Mouse (Mus musculus): ENCODE measurements at regions not wholly inside any gene's neighbourhood (a gene's known extent, or its start where the extent isn't known, plus 50 kb on each side); places are given as distances from the start of the nearest gene placed in this dataset.

DNA sequence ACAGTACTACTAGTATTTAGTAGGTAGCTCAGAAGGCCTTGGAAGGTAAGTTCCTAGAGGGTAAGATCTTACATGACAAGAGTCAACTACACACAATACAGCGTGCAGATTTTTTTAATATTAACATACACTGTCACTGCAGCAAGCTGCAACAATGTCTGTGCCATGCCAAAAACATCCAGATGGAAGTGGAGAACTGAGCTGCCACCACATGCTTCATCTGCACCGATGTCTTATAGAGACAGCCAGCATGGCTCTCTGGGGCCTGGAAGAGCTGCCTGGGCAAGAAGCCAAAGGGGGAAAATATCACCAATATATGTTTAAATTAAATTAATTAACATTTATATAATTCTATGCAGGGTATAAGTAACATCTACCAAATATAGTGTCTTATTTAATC lies 795.3 kb downstream of the Cypt12 start:
- H3K36me3 ChIP-seq (ENCODE audit: control insufficient read depth, insufficient read depth, low read length) = no peaks in the 10 kb centered on the region
- H3K27me3 ChIP-seq (ENCODE audit: control insufficient read depth, insufficient read depth, low read length) = no peaks in the 10 kb centered on the region
- no peaks in the 10 kb centered on the region for H3K4me1 ChIP-seq (ENCODE audit: control insufficient read depth, insufficient read depth, low read length)
- TF ChIP-seq CTCF (IDR thresholded peaks at IDR 0.05; ENCODE audit: control insufficient read depth, insufficient read depth, insufficient replicate concordance, low read depth, low read length) (no peak), POLR2A (IDR thresholded peaks at IDR 0.05; ENCODE audit: control insufficient read depth, low read depth, low read length) (no peak)
- no peak overlapping the region for H3K4me3 ChIP-seq (ENCODE audit: control insufficient read depth, low read depth, low read length)
- no peak overlapping the region for H3K27ac ChIP-seq (ENCODE audit: control insufficient read depth, insufficient read depth, low read depth, low read length)

DNA sequence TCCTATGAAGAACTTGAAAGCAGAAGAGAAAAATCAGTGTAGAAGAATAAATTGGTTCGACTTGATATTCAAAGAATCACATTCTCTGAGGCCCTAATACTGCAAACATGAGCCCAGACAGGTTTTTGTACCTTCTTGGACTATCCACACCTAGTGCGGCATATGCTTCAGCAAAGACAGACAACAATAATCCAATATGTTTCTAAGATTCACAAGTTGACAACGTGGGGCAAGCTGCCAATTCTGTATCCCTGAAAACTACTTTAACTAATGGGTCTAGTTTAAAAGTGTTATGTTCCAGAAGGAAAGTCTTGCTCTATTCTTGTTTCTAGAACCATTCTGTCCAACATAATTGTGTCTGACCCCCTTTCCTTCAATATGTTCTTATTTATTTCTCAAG lies 796.0 kb downstream of the Cypt12 start:
- no peak overlapping the region for H3K27ac ChIP-seq (ENCODE audit: control insufficient read depth, insufficient read depth, low read depth, low read length)
- no peaks in the 10 kb centered on the region for H3K36me3 ChIP-seq (ENCODE audit: control insufficient read depth, insufficient read depth, low read length)
- no peaks in the 10 kb centered on the region for H3K4me1 ChIP-seq (ENCODE audit: control insufficient read depth, insufficient read depth, low read length)
- H3K27me3 ChIP-seq (ENCODE audit: control insufficient read depth, insufficient read depth, low read length) = no peaks in the 10 kb centered on the region
- TF ChIP-seq CTCF (IDR thresholded peaks at IDR 0.05; ENCODE audit: control insufficient read depth, insufficient read depth, insufficient replicate concordance, low read depth, low read length) (no peak), POLR2A (IDR thresholded peaks at IDR 0.05; ENCODE audit: control insufficient read depth, low read depth, low read length) (no peak)
- H3K4me3 ChIP-seq (ENCODE audit: control insufficient read depth, low read depth, low read length) = no peak overlapping the region

DNA sequence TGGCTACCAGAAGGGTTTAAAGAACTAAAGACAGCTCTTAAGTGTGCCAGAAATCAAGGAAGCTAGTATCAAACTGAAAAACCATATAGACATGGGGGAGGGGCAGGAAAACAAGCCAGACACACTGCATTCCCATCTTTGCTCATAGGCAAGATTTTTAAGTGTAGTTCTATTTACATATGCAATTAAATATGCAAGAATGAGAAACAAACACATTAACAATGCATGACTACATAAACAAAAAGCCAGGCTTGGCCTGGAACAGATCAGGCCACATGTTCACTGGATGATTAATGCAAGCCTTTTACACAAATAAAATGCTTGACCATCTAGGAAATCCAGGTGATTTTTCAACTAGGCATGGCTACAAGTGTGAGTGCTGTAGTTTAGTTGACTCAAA lies 798.0 kb downstream of the Cypt12 start:
- Histone ChIP-seq H3K27ac (ENCODE audit: control insufficient read depth, insufficient read depth, low read depth, low read length) (no peak overlapping the region), H3K4me1 (ENCODE audit: control insufficient read depth, insufficient read depth, low read length) (no peaks in the 10 kb centered on the region), H3K36me3 (ENCODE audit: control insufficient read depth, insufficient read depth, low read length) (no peaks in the 10 kb centered on the region), H3K4me3 (ENCODE audit: control insufficient read depth, low read depth, low read length) (no peak overlapping the region), H3K27me3 (ENCODE audit: control insufficient read depth, insufficient read depth, low read length) (no peaks in the 10 kb centered on the region)
- no peak for TF ChIP-seq POLR2A (IDR thresholded peaks at IDR 0.05; ENCODE audit: control insufficient read depth, low read depth, low read length)
- TF ChIP-seq CTCF (IDR thresholded peaks at IDR 0.05; ENCODE audit: control insufficient read depth, insufficient read depth, insufficient replicate concordance, low read depth, low read length) = no peak

DNA sequence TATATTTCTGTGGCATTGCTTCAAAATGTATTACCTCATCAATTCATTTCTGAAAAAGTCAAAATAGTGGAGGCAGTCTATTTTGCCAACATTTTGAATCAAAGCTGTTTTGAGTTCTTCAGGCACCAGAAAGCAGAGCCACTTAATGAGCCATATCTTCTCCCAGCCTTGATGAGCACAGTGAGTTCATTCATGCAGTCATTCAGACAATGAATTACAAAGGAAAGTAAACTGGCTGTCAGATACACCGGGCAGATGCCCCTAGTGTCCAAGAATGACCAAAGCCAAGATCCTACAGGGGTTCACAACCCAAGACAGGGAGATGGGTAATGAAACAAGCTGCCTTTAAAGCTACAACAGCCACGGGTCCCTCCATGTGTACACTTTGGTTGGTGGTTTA lies 798.7 kb downstream of the Cypt12 start:
- Histone ChIP-seq H3K27me3 (ENCODE audit: control insufficient read depth, insufficient read depth, low read length) (no peaks in the 10 kb centered on the region), H3K4me3 (ENCODE audit: control insufficient read depth, low read depth, low read length) (no peak overlapping the region)

DNA sequence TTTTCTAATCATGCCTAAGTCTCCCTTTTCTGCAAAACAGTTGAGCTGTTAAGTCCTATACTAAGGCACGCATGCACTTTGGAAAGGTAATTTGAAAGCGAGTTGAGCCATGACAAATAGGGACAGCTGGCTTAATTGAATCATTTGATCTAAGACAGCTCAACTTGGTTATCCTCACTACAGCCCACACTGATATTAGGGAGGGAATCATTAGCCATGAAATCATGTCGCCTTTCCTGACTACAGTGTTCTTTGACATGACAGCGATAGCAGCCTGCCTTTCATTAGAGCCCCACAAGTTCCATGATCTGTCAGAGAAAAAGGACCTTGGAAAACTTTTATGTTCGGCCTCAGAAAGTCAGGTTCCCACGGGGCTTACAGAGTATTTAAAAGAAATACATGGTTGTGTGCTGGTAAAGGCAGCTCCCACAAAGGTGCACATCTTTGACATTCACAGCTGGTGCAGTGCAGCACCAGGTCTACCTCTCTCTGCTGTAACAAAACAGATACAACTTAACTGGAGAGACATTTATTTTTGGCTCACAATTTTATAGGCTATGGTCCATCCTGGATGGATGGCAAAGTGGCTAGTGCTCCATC lies 803.5 kb downstream of the Cypt12 start:
- no peak for TF ChIP-seq CTCF (IDR thresholded peaks at IDR 0.05; ENCODE audit: control insufficient read depth, insufficient read depth, insufficient replicate concordance, low read depth, low read length)
- Histone ChIP-seq H3K4me1 (ENCODE audit: control insufficient read depth, insufficient read depth, low read length) (no peaks in the 10 kb centered on the region), H3K27me3 (ENCODE audit: control insufficient read depth, insufficient read depth, low read length) (no peaks in the 10 kb centered on the region), H3K27ac (ENCODE audit: control insufficient read depth, insufficient read depth, low read depth, low read length) (no peak overlapping the region), H3K4me3 (ENCODE audit: control insufficient read depth, low read depth, low read length) (no peak overlapping the region), H3K36me3 (ENCODE audit: control insufficient read depth, insufficient read depth, low read length) (no peaks in the 10 kb centered on the region)

More for the DNA sequence above, 798.7 kb downstream of the Cypt12 start:
- Histone ChIP-seq H3K36me3 (ENCODE audit: control insufficient read depth, insufficient read depth, low read length) (no peaks in the 10 kb centered on the region), H3K4me1 (ENCODE audit: control insufficient read depth, insufficient read depth, low read length) (no peaks in the 10 kb centered on the region), H3K27ac (ENCODE audit: control insufficient read depth, insufficient read depth, low read depth, low read length) (no peak overlapping the region)
- TF ChIP-seq CTCF (IDR thresholded peaks at IDR 0.05; ENCODE audit: control insufficient read depth, insufficient read depth, insufficient replicate concordance, low read depth, low read length) = no peak

DNA sequence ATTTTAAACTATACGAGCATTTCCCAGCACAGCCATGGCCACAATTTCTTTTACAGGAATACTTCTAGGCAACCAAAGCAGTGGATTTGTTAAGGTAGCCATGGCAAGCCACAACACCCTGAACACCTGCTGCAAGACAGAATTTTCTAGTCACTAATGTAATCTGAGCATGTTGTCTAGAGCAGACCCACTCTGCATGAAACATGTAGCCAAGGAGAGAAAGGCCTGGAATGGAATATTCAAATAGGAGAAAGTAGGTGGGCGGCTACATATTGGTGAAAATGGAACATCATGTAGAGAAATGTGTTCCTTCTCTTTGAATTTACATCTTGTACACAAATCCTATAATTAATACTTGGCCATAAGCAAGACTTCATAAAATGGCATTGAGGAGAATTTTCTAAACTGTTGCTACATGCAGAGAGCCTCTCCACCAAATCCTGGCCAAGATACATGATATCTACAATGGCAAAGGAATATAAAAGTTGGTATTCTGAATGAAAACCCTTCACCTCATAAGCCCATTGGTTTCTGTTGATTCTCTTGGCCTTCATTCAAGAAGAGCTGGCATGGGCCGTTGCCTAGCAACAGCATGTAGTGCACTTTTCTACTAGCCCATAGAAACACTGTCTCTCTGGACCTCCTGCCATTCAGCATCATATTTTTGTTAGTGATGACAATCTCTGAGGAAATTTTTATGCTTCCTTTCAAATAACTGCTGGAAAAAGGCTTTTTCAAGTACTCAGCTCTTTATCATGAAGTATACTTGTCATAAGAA lies 816.3 kb downstream of the Cypt12 start:
- Histone ChIP-seq H3K36me3 (ENCODE audit: control insufficient read depth, insufficient read depth, low read length) (no peaks in the 10 kb centered on the region), H3K27ac (ENCODE audit: control insufficient read depth, insufficient read depth, low read depth, low read length) (no peak overlapping the region), H3K4me3 (ENCODE audit: control insufficient read depth, low read depth, low read length) (no peak overlapping the region), H3K27me3 (ENCODE audit: control insufficient read depth, insufficient read depth, low read length) (no peaks in the 10 kb centered on the region), H3K4me1 (ENCODE audit: control insufficient read depth, insufficient read depth, low read length) (no peaks in the 10 kb centered on the region)
- TF ChIP-seq CTCF (IDR thresholded peaks at IDR 0.05; ENCODE audit: control insufficient read depth, insufficient read depth, insufficient replicate concordance, low read depth, low read length) = no peak
- TF ChIP-seq POLR2A (IDR thresholded peaks at IDR 0.05; ENCODE audit: control insufficient read depth, low read depth, low read length) = no peak

DNA sequence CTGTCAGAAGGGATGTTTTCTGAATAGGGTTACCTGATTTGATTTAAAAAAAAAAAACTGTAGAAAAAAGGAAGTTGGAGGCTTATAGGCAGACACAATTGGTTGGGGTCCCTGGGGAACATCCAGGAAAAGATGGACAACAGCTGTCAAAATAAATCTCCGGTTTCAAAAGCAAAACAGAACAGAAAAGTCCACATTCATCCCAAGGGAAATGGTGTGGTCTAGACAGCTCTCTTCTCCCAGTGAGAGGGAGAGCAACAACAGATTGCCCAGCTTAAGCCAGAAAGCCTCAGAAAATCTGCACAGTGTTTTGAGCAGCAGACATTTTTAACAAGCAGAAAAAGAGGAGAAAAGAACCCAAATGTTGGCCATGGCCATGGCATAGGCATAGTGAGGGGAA lies 830.3 kb downstream of the Cypt12 start:
- Histone ChIP-seq H3K4me3 (ENCODE audit: control insufficient read depth, low read depth, low read length) (no peak overlapping the region), H3K27me3 (ENCODE audit: control insufficient read depth, insufficient read depth, low read length) (no peaks in the 10 kb centered on the region), H3K27ac (ENCODE audit: control insufficient read depth, insufficient read depth, low read depth, low read length) (no peak overlapping the region), H3K4me1 (ENCODE audit: control insufficient read depth, insufficient read depth, low read length) (no peaks in the 10 kb centered on the region), H3K36me3 (ENCODE audit: control insufficient read depth, insufficient read depth, low read length) (no peaks in the 10 kb centered on the region)
- TF ChIP-seq POLR2A (IDR thresholded peaks at IDR 0.05; ENCODE audit: control insufficient read depth, low read depth, low read length) (no peak), CTCF (IDR thresholded peaks at IDR 0.05; ENCODE audit: control insufficient read depth, insufficient read depth, insufficient replicate concordance, low read depth, low read length) (no peak)

Data from testis, adult 2 months (tissue).